Mouse (Mus musculus): ENCODE measurements around the gene Pdxdc1. TPM values are rescaled to one million over a fixed set of nuclear protein-coding genes. Genes with fewer than 3 reads are reported as not detected.

Pdxdc1 gene
- 74.0 and 80.1 TPM in 2 replicates for polyA plus RNA-seq (2014; fragmentation: Nextera tagmentation; extraction: Ambion mirVana)

GRCm38 (mm10) chr16:13902888-13903483 lies at the start of gene Pdxdc1, which contains the start of gene Mpv17l:
Gene Pdxdc1 (minus strand): TSS chr16:13903131.
Gene Mpv17l (plus strand): TSS chr16:13903161.
- Histone ChIP-seq H3K4me2 (replicated peaks; ENCODE audit: low read depth, low read length) (peak within 1 kb of the TSS; percentile 61), H3K9me3 (ENCODE audit: control insufficient read depth, low read length) (no peaks in the 10 kb centered on the region), H3K27me3 (ENCODE audit: control insufficient read depth, insufficient read depth, low read length) (no peaks in the 10 kb centered on the region), H3K9ac (ENCODE audit: low read depth, low read length) (peak within 1 kb of the TSS; percentile 82), H3K4me3 (ENCODE audit: low read depth, low read length) (peak within 1 kb of the TSS; percentile 83), H3K4me1 (replicated peaks; ENCODE audit: control insufficient read depth, insufficient read depth, low read length) (no peaks in the 10 kb centered on the region), H3K27ac (ENCODE audit: low read depth, low read length) (peak within 1 kb of the TSS; percentile 51), H3K36me3 (ENCODE audit: control insufficient read depth, insufficient read depth, low read length) (no peaks in the 10 kb centered on the region)
- WGBS, result under 1% methylated on average over 56 of the region's 57 CpGs
- ATAC-seq (ENCODE audit: low FRiP score) (peak; percentile 98), DNase-seq (ENCODE audit: low spot score) (peak; percentile 96)

GRCm38 (mm10) chr16:13951245-13951644 lies 48.3 kb upstream of the Pdxdc1 start:
- ATAC-seq (ENCODE audit: low FRiP score) (no peak), DNase-seq (ENCODE audit: low spot score) (no peak)
- Histone ChIP-seq H3K9ac (ENCODE audit: low read depth, low read length) (no peak overlapping the region), H3K4me2 (replicated peaks; ENCODE audit: low read depth, low read length) (no peak overlapping the region), H3K4me1 (replicated peaks; ENCODE audit: control insufficient read depth, insufficient read depth, low read length) (no peaks in the 10 kb centered on the region), H3K9me3 (ENCODE audit: control insufficient read depth, low read length) (no peaks in the 10 kb centered on the region), H3K27ac (ENCODE audit: low read depth, low read length) (no peak overlapping the region), H3K36me3 (ENCODE audit: control insufficient read depth, insufficient read depth, low read length) (no peaks in the 10 kb centered on the region), H3K27me3 (ENCODE audit: control insufficient read depth, insufficient read depth, low read length) (no peaks in the 10 kb centered on the region), H3K4me3 (ENCODE audit: low read depth, low read length) (no peak overlapping the region)
- WGBS, result 74% methylated on average over 3 of the region's 3 CpGs

- Histone ChIP-seq H3K9me3 (ENCODE audit: control insufficient read depth, low read length) (no peaks in the 10 kb centered on the region), H3K36me3 (ENCODE audit: control insufficient read depth, insufficient read depth, low read length) (no peaks in the 10 kb centered on the region), H3K4me2 (replicated peaks; ENCODE audit: low read depth, low read length) (no peak overlapping the region), H3K27ac (ENCODE audit: low read depth, low read length) (no peak overlapping the region), H3K4me1 (replicated peaks; ENCODE audit: control insufficient read depth, insufficient read depth, low read length) (no peaks in the 10 kb centered on the region), H3K27me3 (ENCODE audit: control insufficient read depth, insufficient read depth, low read length) (peaks cover 3% of the 10 kb centered on the region; the same call in 1 of the 2 replicates), H3K9ac (ENCODE audit: low read depth, low read length) (no peak overlapping the region), H3K4me3 (ENCODE audit: low read depth, low read length) (no peak overlapping the region)
- no peak for DNase-seq (ENCODE audit: low spot score)
- WGBS, result 78% methylated on average over 1 of the region's 1 CpGs
- ATAC-seq (ENCODE audit: low FRiP score), result no peak
These were observed 43.4 kb upstream of the Pdxdc1 start for GRCm38 (mm10) chr16:13946306-13946705.

GRCm38 (mm10) chr16:13945153-13945552 lies 42.2 kb upstream of the Pdxdc1 start:
- H3K36me3 ChIP-seq (ENCODE audit: control insufficient read depth, insufficient read depth, low read length), result no peaks in the 10 kb centered on the region
- H3K9me3 ChIP-seq (ENCODE audit: control insufficient read depth, low read length), result no peaks in the 10 kb centered on the region
- DNase-seq (ENCODE audit: low spot score), result no peak
- peaks cover 6% of the 10 kb centered on the region for H3K27me3 ChIP-seq (ENCODE audit: control insufficient read depth, insufficient read depth, low read length)
- no peak overlapping the region for H3K4me2 ChIP-seq (replicated peaks; ENCODE audit: low read depth, low read length)
- H3K27ac ChIP-seq (ENCODE audit: low read depth, low read length), result no peak overlapping the region
- no peak for ATAC-seq (ENCODE audit: low FRiP score)
- no peak overlapping the region for H3K4me3 ChIP-seq (ENCODE audit: low read depth, low read length)
- 0 out of 2 replicates have a peak, but pooled peaks cover 3% of the 10 kb centered on the region for H3K4me1 ChIP-seq (replicated peaks; ENCODE audit: control insufficient read depth, insufficient read depth, low read length)
- WGBS, result 75% methylated on average over 4 of the region's 4 CpGs
- no peak overlapping the region for H3K9ac ChIP-seq (ENCODE audit: low read depth, low read length)

GRCm38 (mm10) chr16:13944752-13945151 lies 41.8 kb upstream of the Pdxdc1 start:
- no peak for DNase-seq (ENCODE audit: low spot score)
- no peaks in the 10 kb centered on the region for H3K36me3 ChIP-seq (ENCODE audit: control insufficient read depth, insufficient read depth, low read length)
- 0 out of 2 replicates have a peak, but pooled peaks cover 3% of the 10 kb centered on the region for H3K4me1 ChIP-seq (replicated peaks; ENCODE audit: control insufficient read depth, insufficient read depth, low read length)
- peaks cover 6% of the 10 kb centered on the region for H3K27me3 ChIP-seq (ENCODE audit: control insufficient read depth, insufficient read depth, low read length)
- H3K4me2 ChIP-seq (replicated peaks; ENCODE audit: low read depth, low read length), result no peak overlapping the region
- no peak overlapping the region for H3K4me3 ChIP-seq (ENCODE audit: low read depth, low read length)
- H3K9ac ChIP-seq (ENCODE audit: low read depth, low read length), result no peak overlapping the region
- ATAC-seq (ENCODE audit: low FRiP score), result no peak
- WGBS, result 92% methylated on average over 5 of the region's 5 CpGs
- H3K27ac ChIP-seq (ENCODE audit: low read depth, low read length), result no peak overlapping the region
- H3K9me3 ChIP-seq (ENCODE audit: control insufficient read depth, low read length), result no peaks in the 10 kb centered on the region

- DNase-seq (ENCODE audit: low spot score) (no peak), ATAC-seq (ENCODE audit: low FRiP score) (no peak)
- Histone ChIP-seq H3K9ac (ENCODE audit: low read depth, low read length) (no peak overlapping the region), H3K36me3 (ENCODE audit: control insufficient read depth, insufficient read depth, low read length) (no peaks in the 10 kb centered on the region), H3K27me3 (ENCODE audit: control insufficient read depth, insufficient read depth, low read length) (peaks cover 6% of the 10 kb centered on the region), H3K4me1 (replicated peaks; ENCODE audit: control insufficient read depth, insufficient read depth, low read length) (0 out of 2 replicates have a peak, but pooled peaks cover 3% of the 10 kb centered on the region), H3K4me3 (ENCODE audit: low read depth, low read length) (no peak overlapping the region), H3K27ac (ENCODE audit: low read depth, low read length) (no peak overlapping the region), H3K9me3 (ENCODE audit: control insufficient read depth, low read length) (no peaks in the 10 kb centered on the region), H3K4me2 (replicated peaks; ENCODE audit: low read depth, low read length) (no peak overlapping the region)
- 67% methylated on average over 4 of the region's 4 CpGs for WGBS
These were observed 41.2 kb upstream of the Pdxdc1 start for GRCm38 (mm10) chr16:13944178-13944577.

GRCm38 (mm10) chr16:13940847-13941395 lies 38.0 kb upstream of the Pdxdc1 start:
- peaks cover 6% of the 10 kb centered on the region for H3K27me3 ChIP-seq (ENCODE audit: control insufficient read depth, insufficient read depth, low read length)
- peak overlapping the region; percentile 99 for H3K4me2 ChIP-seq (replicated peaks; ENCODE audit: low read depth, low read length)
- WGBS, result 4% methylated on average over 34 of the region's 34 CpGs
- H3K9me3 ChIP-seq (ENCODE audit: control insufficient read depth, low read length), result no peaks in the 10 kb centered on the region
- no peak overlapping the region for H3K27ac ChIP-seq (ENCODE audit: low read depth, low read length)
- DNase-seq (ENCODE audit: low spot score), result no peak
- peak overlapping the region; percentile 50 for H3K9ac ChIP-seq (ENCODE audit: low read depth, low read length)
- ATAC-seq (ENCODE audit: low FRiP score), result peak; percentile 84
- 0 out of 2 replicates have a peak, but pooled peaks cover 3% of the 10 kb centered on the region for H3K4me1 ChIP-seq (replicated peaks; ENCODE audit: control insufficient read depth, insufficient read depth, low read length)
- no peaks in the 10 kb centered on the region for H3K36me3 ChIP-seq (ENCODE audit: control insufficient read depth, insufficient read depth, low read length)
- H3K4me3 ChIP-seq (ENCODE audit: low read depth, low read length), result peak overlapping the region; percentile 58

GRCm38 (mm10) chr16:13940139-13940846 lies 37.4 kb upstream of the Pdxdc1 start:
- H3K4me2 ChIP-seq (replicated peaks; ENCODE audit: low read depth, low read length), result peak overlapping the region; percentile 99
- DNase-seq (ENCODE audit: low spot score), result peak; percentile 71
- H3K4me3 ChIP-seq (ENCODE audit: low read depth, low read length), result peak overlapping the region; percentile 58
- H3K4me1 ChIP-seq (replicated peaks; ENCODE audit: control insufficient read depth, insufficient read depth, low read length), result 0 out of 2 replicates have a peak, but pooled peaks cover 3% of the 10 kb centered on the region
- H3K9me3 ChIP-seq (ENCODE audit: control insufficient read depth, low read length), result no peaks in the 10 kb centered on the region
- peak overlapping the region; percentile 50 for H3K9ac ChIP-seq (ENCODE audit: low read depth, low read length)
- WGBS, result 5% methylated on average over 28 of the region's 28 CpGs
- H3K27me3 ChIP-seq (ENCODE audit: control insufficient read depth, insufficient read depth, low read length), result peaks cover 6% of the 10 kb centered on the region
- H3K27ac ChIP-seq (ENCODE audit: low read depth, low read length), result no peak overlapping the region
- ATAC-seq (ENCODE audit: low FRiP score), result peak; percentile 95
- H3K36me3 ChIP-seq (ENCODE audit: control insufficient read depth, insufficient read depth, low read length), result no peaks in the 10 kb centered on the region
